Mouse (Mus musculus) forebrain, embryonic 11.5 days (tissue): ENCODE measurements around the gene Wdhd1. TPM values are rescaled to one million over a fixed set of nuclear protein-coding genes. Genes with fewer than 3 reads are reported as not detected.

Experiments
- ATAC-seq: fragments of 200-750 bp; cut with Nextera tagmentation; replicated peaks from 2 replicates; pipeline ENCODE4 v1.8.0; 2017; ENCODE audit warnings: moderate TSS enrichment; ENCODE audit not compliant: low FRiP score
- DNase-seq: peaks from one replicate; pipeline ENCODE4 v3.0.0-alpha.2; 2017; ENCODE audit warnings: low spot score
- H3K27ac ChIP-seq: fragments of 300-500 bp; sonication (generic); 2 replicates; pipeline ENCODE4 v1.5.1; 2014; ENCODE audit warnings: low read depth, low read length
- H3K27me3 ChIP-seq: fragments of 300-500 bp; sonication (generic); 2 replicates; pipeline ENCODE4 v1.6.1; 2014; ENCODE audit warnings: mild to moderate bottlenecking, low read length, mixed read lengths; ENCODE audit not compliant: control insufficient read depth, insufficient read depth
- H3K36me3 ChIP-seq: fragments of 300-500 bp; sonication (generic); 2 replicates; pipeline ENCODE4 v1.6.1; 2014; ENCODE audit warnings: mild to moderate bottlenecking, low read length, moderate library complexity, mixed read lengths; ENCODE audit not compliant: control insufficient read depth, insufficient read depth
- H3K4me1 ChIP-seq: fragments of 300-500 bp; sonication (generic); replicated peaks from 2 replicates; pipeline ENCODE4 v1.6.1; 2014; ENCODE audit warnings: low read length, mixed read lengths; ENCODE audit not compliant: control insufficient read depth, insufficient read depth
- H3K4me2 ChIP-seq: fragments of 300-500 bp; sonication (generic); 2 replicates; pipeline ENCODE4 v1.6.1; 2014; ENCODE audit warnings: low read depth, mild to moderate bottlenecking, low read length, moderate library complexity, mixed read lengths; ENCODE audit not compliant: severe bottlenecking
- H3K4me3 ChIP-seq: fragments of 300-500 bp; sonication (generic); 2 replicates; pipeline ENCODE4 v1.5.1; 2014; ENCODE audit warnings: low read depth, low read length
- H3K9ac ChIP-seq: fragments of 300-500 bp; sonication (generic); 2 replicates; pipeline ENCODE4 v1.6.1; 2014; ENCODE audit warnings: low read length
- H3K9me3 ChIP-seq: fragments of 300-500 bp; sonication (generic); 2 replicates; pipeline ENCODE4 v1.6.1; 2016; ENCODE audit warnings: low read length, mixed read lengths; ENCODE audit not compliant: control insufficient read depth
- WGBS: fragments of 180-500 bp; shearing (Covaris S2); extraction: QIAGEN DNeasy Blood & Tissue Kit; methylation state at CpG from one replicate; pipeline ENCODE4 v1.1.7; 2014; 5-methylcytosine and 5-hydroxymethylcytosine counted together
- polyA plus RNA-seq: library from polyadenylated mRNA; unstranded; fragments of >200 nt; fragmentation: Nextera tagmentation; extraction: Ambion mirVana; gene quantifications from 2 replicates; pipeline ENCODE4 v1.2.1, GENCODE M21; 2014

Wdhd1 gene
- polyA plus RNA-seq, 1 experiment from 2014 or later = 57.8 TPM

DNA sequence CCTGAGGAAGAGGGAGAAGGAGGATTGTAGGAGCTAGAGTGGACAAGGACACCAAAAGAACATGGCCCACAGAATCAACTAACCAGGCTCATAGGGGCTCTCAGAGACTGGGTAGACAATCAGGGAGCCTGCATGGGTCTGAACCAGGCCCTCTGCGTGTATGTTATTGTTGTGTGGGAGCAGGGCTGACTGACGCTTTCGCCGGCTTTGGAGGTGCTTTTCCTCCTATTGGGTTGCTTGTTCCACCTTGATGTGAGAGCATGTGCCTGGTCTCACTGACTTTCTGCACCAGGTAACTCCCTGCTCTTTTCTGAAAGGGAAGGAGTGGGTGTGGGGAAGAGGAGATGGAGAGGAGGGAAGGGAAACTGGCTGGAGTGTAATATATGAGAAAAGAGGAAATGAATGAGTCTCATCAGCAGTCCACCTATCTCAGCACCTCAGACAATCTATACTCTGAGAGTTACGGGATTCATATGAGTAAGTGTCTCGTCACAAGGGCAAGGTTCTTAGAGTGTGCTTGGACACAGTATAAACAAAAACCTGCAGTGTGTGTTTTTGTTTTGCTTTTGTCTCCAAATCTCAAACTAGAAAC is 28.3 kb upstream of the Wdhd1 start:
- no peak for DNase-seq
- Histone ChIP-seq H3K36me3 (no peaks in the 10 kb centered on the region; the same call in 1 of the 2 replicates), H3K9me3 (no peaks in the 10 kb centered on the region), H3K4me3 (no peak overlapping the region), H3K4me1 (no peaks in the 10 kb centered on the region), H3K9ac (no peak overlapping the region), H3K4me2 (no peak overlapping the region), H3K27me3 (no peaks in the 10 kb centered on the region), H3K27ac (no peak overlapping the region)
- ATAC-seq = no peak
- WGBS = 93% methylated on average over 6 of the region's 6 CpGs

DNA sequence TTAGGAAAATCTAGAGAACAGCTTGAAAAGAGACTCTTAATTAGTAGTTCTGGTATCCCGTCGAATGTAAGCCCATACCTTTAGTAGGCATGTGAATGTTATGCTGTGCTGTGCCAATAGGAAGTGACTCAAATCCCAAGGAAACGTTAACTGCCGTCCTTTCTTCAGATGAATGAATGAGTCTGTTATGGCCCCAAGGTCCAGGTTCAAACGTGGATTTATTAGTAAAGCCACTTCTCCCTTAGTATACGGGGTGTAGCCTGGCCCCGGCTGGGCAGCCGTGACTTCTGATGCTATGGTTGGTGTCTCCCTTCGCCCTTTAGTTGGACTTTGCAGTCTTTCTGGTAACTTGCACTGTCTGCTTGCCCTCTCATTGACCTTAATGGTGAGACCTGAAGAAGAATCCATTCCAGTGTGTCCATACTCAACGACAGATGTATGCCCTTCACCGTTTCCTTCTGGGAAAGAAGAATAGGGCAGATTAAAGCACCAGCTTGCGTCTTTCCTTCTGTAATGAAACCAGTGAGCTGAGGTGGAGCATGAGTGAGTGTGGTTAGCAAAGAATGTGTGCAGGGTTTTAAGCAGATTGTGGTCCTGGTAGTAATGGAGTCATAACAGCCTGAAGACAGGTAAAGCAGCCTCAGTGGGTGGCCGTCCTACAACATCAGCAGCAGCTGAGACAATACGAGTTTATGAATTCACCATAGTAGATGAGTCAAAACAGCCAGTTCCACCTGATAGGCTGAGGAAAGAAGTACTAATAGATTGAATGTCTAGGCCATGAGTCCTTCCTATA is 26.4 kb upstream of the Wdhd1 start:
- 87% methylated on average over 14 of the region's 14 CpGs for WGBS
- H3K4me1 ChIP-seq = peaks cover 3% of the 10 kb centered on the region; the same call in 1 of the 2 replicates
- H3K9ac ChIP-seq = no peak overlapping the region
- H3K27me3 ChIP-seq = no peaks in the 10 kb centered on the region
- no peak overlapping the region for H3K4me2 ChIP-seq
- no peaks in the 10 kb centered on the region for H3K9me3 ChIP-seq
- H3K27ac ChIP-seq = no peak overlapping the region
- no peak overlapping the region for H3K4me3 ChIP-seq
- DNase-seq (no peak), ATAC-seq (no peak)
- H3K36me3 ChIP-seq = no peaks in the 10 kb centered on the region; the same call in 1 of the 2 replicates

DNA sequence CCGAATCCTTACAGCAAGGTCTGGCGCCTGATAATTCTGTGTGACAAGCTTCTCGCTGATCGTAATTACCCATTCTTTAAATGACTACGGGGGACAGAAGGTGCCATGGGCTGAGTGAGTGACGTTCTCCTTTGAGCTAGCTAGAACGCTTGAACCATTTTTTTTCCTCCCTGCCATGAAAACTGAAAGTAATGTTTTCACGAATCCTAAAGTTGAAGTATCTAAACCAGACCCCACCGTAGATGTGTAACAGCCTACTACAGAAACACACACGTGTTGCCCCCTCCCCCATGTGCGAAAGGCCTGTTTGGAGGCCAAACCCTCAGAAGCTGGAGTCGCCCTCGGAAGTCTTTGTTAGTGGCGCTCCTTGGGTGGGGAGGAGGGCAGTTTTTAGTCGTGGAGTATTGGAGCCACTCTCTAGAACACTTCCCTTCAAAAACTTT is 22.2 kb upstream of the Wdhd1 start:
- H3K4me2 ChIP-seq = peak overlapping the region; percentile 73
- H3K4me1 ChIP-seq = peaks cover 3% of the 10 kb centered on the region; the same call in 1 of the 2 replicates
- H3K36me3 ChIP-seq = no peaks in the 10 kb centered on the region
- no peaks in the 10 kb centered on the region for H3K9me3 ChIP-seq
- H3K27me3 ChIP-seq = no peaks in the 10 kb centered on the region
- peak overlapping the region; percentile 96 for H3K27ac ChIP-seq
- H3K9ac ChIP-seq = peak overlapping the region; percentile 98
- peak overlapping the region; percentile 95 for H3K4me3 ChIP-seq
- DNase-seq (peak; percentile 70), ATAC-seq (peak; percentile 63; the same call in 1 of the 2 replicates)
- WGBS = under 1% methylated on average over 15 of the region's 15 CpGs

DNA sequence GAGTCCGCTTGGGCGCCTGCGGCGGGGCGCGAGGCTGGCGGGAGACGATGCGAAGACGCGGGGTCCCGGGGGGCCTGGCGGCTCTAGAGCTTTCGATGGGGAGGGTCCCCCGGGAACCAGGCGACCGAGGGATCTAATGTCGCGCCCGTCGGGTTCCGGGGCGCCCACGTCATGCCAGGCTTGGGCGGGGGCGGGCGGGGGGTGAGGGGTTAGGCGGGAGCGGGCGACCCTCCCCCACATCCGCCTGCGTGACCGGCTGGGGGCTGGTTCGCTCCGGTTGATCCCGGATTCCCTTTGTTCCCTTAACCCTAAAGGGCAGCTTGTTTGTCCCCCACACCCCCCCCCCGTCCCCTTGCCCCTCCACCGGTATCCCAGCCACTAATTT is 21.7 kb upstream of the Wdhd1 start:
- no peaks in the 10 kb centered on the region for H3K36me3 ChIP-seq
- H3K9me3 ChIP-seq = no peaks in the 10 kb centered on the region
- H3K4me2 ChIP-seq = peak overlapping the region; percentile 73
- 0% methylated on average over 27 of the region's 38 CpGs for WGBS
- DNase-seq (peak; percentile 86), ATAC-seq (peak; percentile 83)
- H3K9ac ChIP-seq = peak overlapping the region; percentile 98
- peaks cover 3% of the 10 kb centered on the region; the same call in 1 of the 2 replicates for H3K4me1 ChIP-seq
- H3K27me3 ChIP-seq = no peaks in the 10 kb centered on the region
- peak overlapping the region; percentile 96 for H3K27ac ChIP-seq
- peak overlapping the region; percentile 95 for H3K4me3 ChIP-seq

DNA sequence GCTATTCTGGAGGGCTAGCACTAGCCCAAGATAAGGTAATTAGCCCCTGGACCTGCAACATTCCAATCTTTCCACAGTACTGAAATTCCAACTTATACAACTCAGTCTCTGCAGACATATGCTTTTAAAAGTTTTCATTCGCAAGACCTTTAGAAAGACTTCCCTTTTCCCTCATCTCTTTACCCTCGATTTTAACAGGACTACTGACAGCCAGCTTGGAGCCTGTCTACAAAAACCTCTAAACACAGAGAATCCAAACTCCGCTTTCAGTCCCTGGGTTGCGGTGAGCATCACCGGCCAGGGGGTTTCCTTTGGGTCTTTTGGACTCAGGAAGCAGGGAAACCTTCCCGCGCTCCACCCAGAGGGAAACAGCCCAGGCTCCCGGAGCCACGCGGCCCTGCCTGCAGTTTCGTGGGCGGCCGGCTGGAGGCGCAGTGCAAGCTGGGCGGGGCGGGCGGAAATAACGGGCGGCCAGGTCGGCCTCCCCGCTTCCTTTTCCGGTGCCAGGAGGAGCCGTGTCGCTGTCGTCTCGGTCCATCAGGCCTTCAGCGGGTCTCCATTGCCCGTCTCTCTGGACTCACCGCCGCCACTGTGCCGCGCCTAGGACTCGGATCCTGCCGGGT is 21.2 kb upstream of the Wdhd1 start, which contains the start of gene Mapk1ip1l:
Gene Mapk1ip1l, plus strand, starts transcription at position 482 of the 623 bp plus-strand sequence.
- Histone ChIP-seq H3K27me3 (no peaks in the 10 kb centered on the region), H3K4me3 (peak within 1 kb of the TSS; percentile 95), H3K9ac (peak within 1 kb of the TSS; percentile 98), H3K36me3 (no peaks in the 10 kb centered on the region), H3K4me2 (peak within 1 kb of the TSS; percentile 73), H3K9me3 (no peaks in the 10 kb centered on the region), H3K4me1 (peaks cover 3% of the 10 kb centered on the region; the same call in 1 of the 2 replicates), H3K27ac (peak within 1 kb of the TSS; percentile 96)
- peak; percentile 92 for ATAC-seq
- peak; percentile 98 for DNase-seq
- 2% methylated on average over 34 of the region's 34 CpGs for WGBS

DNA sequence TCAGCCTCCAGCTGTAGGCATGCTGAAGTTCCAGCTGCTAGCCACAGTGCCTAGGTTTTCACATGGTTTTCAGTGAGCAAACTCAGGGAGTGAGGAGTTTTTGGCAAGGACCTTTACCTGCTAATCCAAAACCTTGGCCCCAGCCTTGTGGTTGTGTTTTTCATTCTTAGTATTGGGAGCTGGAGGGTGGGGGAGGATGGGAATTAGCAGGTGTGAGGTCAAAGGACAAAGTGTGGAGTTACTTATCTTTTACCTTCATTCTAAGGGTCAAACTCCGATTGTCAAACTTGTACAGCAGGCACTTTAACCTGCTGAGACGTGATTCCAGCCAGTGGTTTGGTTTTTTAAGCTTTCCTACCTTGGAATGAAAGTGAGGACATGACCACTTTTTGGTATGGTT is 19.6 kb upstream of the Wdhd1 start:
- ATAC-seq = no peak
- H3K27ac ChIP-seq = no peak overlapping the region
- 70% methylated on average over 2 of the region's 2 CpGs for WGBS

DNA sequence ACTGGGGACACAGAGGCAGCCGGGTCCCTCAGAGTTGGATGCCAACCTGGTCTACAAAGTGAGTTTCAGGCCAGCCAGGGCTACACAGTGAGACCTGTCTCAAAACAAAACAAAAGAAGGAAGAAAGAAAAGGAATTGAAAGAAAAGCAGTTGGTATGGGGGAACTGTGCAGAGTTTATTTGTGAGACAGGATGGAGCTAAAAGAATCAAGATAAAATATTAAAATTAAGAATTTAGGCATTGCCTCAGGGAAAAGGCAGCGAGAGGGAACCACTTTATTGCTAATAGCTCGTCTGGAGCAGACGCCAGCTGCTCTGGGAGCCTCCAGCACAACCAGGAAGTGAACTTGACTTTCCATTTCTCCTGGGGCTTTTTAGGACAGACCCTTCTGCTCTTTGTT is 17.5 kb upstream of the Wdhd1 start:
- H3K4me3 ChIP-seq = no peak overlapping the region
- H3K9me3 ChIP-seq = no peaks in the 10 kb centered on the region
- no peak overlapping the region for H3K9ac ChIP-seq
- WGBS = 64% methylated on average over 4 of the region's 4 CpGs
- H3K27ac ChIP-seq = no peak overlapping the region
- no peaks in the 10 kb centered on the region for H3K27me3 ChIP-seq
- no peak overlapping the region for H3K4me2 ChIP-seq
- H3K36me3 ChIP-seq = no peaks in the 10 kb centered on the region
- H3K4me1 ChIP-seq = no peaks in the 10 kb centered on the region
- DNase-seq (no peak), ATAC-seq (no peak)

More for the DNA sequence above, 19.6 kb upstream of the Wdhd1 start:
- Histone ChIP-seq H3K9ac (no peak overlapping the region), H3K9me3 (no peaks in the 10 kb centered on the region), H3K36me3 (no peaks in the 10 kb centered on the region), H3K27me3 (no peaks in the 10 kb centered on the region), H3K4me3 (no peak overlapping the region), H3K4me1 (peaks cover 3% of the 10 kb centered on the region; the same call in 1 of the 2 replicates), H3K4me2 (no peak overlapping the region)
- no peak for DNase-seq

DNA sequence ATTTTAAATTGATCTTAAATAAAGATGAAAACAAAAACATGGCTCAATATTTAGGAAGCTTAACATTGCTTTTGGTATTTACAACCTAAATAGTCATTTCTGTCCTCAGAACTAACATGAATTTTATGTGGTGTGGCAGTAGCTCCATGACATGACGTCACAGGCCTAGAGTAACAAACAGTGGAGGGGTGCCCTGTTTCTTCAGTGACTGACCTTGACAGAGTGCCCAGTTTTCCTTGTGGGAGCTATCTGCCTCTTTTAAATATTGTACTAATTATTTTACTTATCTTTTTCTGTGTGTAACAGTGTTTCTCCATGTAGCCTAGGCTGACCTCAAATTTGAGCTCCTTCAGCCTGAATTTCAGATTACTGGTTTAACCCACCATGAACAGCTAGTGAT is 15.1 kb upstream of the Wdhd1 start:
- H3K36me3 ChIP-seq = no peaks in the 10 kb centered on the region
- H3K9me3 ChIP-seq = no peaks in the 10 kb centered on the region
- DNase-seq (no peak), ATAC-seq (no peak)
- H3K9ac ChIP-seq = no peak overlapping the region
- 97% methylated on average over 1 of the region's 1 CpGs for WGBS
- no peak overlapping the region for H3K4me3 ChIP-seq
- H3K27ac ChIP-seq = no peak overlapping the region
- no peaks in the 10 kb centered on the region for H3K27me3 ChIP-seq
- H3K4me1 ChIP-seq = no peaks in the 10 kb centered on the region
- no peak overlapping the region for H3K4me2 ChIP-seq
